Mouse (Mus musculus) MEL (cell line): ENCODE data around the gene Rhoh. TPM values are rescaled to one million over a fixed set of nuclear protein-coding genes. Genes with fewer than 3 reads are reported as not detected.

Experiments
- DNase-seq: peaks from one replicate; pipeline ENCODE4 v3.0.0; 2011; ENCODE audit warnings: low read depth, low spot score
- H3K27ac ChIP-seq: 2 replicates; pipeline ENCODE4 v1.5.1; 2012; ENCODE audit warnings: low read depth, mild to moderate bottlenecking, control low read depth, low read length, moderate library complexity; ENCODE audit not compliant: control insufficient read depth
- H3K27me3 ChIP-seq, 2 experiments: fragments of 150-350 bp in 1 of 2; sonication (generic) in 1 of 2; 2 replicates each; pipeline ENCODE4 v1.6.1; 2012; ENCODE audit warnings: low read length in 2 of 2, mild to moderate bottlenecking in 2 of 2, improper control_type of control experiment in 1 of 2, moderate library complexity in 1 of 2; ENCODE audit not compliant: insufficient read depth in 2 of 2, control insufficient read depth in 1 of 2
- H3K36me3 ChIP-seq, 2 experiments: 2 replicates each; pipeline ENCODE4 v1.6.1; 2012 to 2014; ENCODE audit warnings: low read length in 2 of 2, improper control_type of control experiment in 1 of 2, inconsistent platforms in 1 of 2, mild to moderate bottlenecking in 1 of 2; ENCODE audit not compliant: insufficient read depth in 2 of 2, control insufficient read depth in 1 of 2
- H3K4me1 ChIP-seq, 2 experiments: fragments of 150-350 bp in 1 of 2; sonication (generic) in 1 of 2; 2 replicates each; pipeline ENCODE4 v1.6.1; 2012; ENCODE audit warnings: low read length in 2 of 2, improper control_type of control experiment in 1 of 2, mild to moderate bottlenecking in 1 of 2; ENCODE audit not compliant: insufficient read depth in 2 of 2, control insufficient read depth in 1 of 2
- H3K4me3 ChIP-seq, 2 experiments: fragments of 150-350 bp in 1 of 2; sonication (generic) in 1 of 2; 2 replicates each; pipeline ENCODE4 v1.5.1; 2012; ENCODE audit warnings: low read depth in 2 of 2, low read length in 2 of 2, mild to moderate bottlenecking in 2 of 2, moderate library complexity in 2 of 2, control low read depth in 1 of 2, improper control_type of control experiment in 1 of 2; ENCODE audit not compliant: control insufficient read depth in 1 of 2, insufficient read depth in 1 of 2
- H3K79me2 ChIP-seq: 2 replicates; pipeline ENCODE4 v1.6.1; 2012; ENCODE audit warnings: mild to moderate bottlenecking, low read length, moderate library complexity; ENCODE audit not compliant: control insufficient read depth, poor library complexity, insufficient read depth
- H3K9ac ChIP-seq: 2 replicates; pipeline ENCODE4 v1.6.1; 2012; ENCODE audit warnings: low read depth, mild to moderate bottlenecking, control low read depth, low read length, moderate library complexity; ENCODE audit not compliant: control insufficient read depth, poor library complexity, severe bottlenecking
- H3K9me3 ChIP-seq: fragments of 150-350 bp; sonication (generic); replicated peaks from 2 replicates; pipeline ENCODE4 v1.6.1; 2012; ENCODE audit warnings: mild to moderate bottlenecking, low read length, improper control_type of control experiment, moderate library complexity; ENCODE audit not compliant: insufficient read depth
- BHLHE40 ChIP-seq: IDR thresholded peaks from 2 replicates; pipeline ENCODE4 v1.6.1; 2012; ENCODE audit warnings: low read depth, mild to moderate bottlenecking, inconsistent platforms, low read length, improper control_type of control experiment, borderline replicate concordance
- CHD2 ChIP-seq: IDR thresholded peaks from 2 replicates; pipeline ENCODE4 v1.6.1; 2011; ENCODE audit warnings: low read length, improper control_type of control experiment
- CTCF ChIP-seq, 3 experiments: IDR thresholded peaks in 2 of 3; conservative IDR thresholded peaks in 1 of 3; 2 replicates each; pipeline ENCODE4 v1.5.1; 2011 to 2012; ENCODE audit warnings: low read length in 3 of 3, low read depth in 2 of 3, mild to moderate bottlenecking in 2 of 3, improper control_type of control experiment in 1 of 3, inconsistent platforms in 1 of 3, mixed read lengths in 1 of 3, moderate library complexity in 1 of 3; ENCODE audit not compliant: control insufficient read depth in 1 of 3, insufficient read depth in 1 of 3, poor library complexity in 1 of 3, severe bottlenecking in 1 of 3
- E2F4 ChIP-seq: IDR thresholded peaks from 2 replicates; pipeline ENCODE4 v1.6.1; 2011; ENCODE audit warnings: low read depth, low read length, improper control_type of control experiment, borderline replicate concordance
- ELF1 ChIP-seq: IDR thresholded peaks from 2 replicates; pipeline ENCODE4 v1.6.1; 2014; ENCODE audit warnings: low read depth, mild to moderate bottlenecking, inconsistent platforms, low read length, improper control_type of control experiment, moderate library complexity
- EP300 ChIP-seq, 2 experiments: IDR thresholded peaks; 2 replicates each; pipeline ENCODE4 v1.6.1; 2011; ENCODE audit warnings: improper control_type of control experiment in 2 of 2, low read length in 2 of 2, low read depth in 1 of 2, mild to moderate bottlenecking in 1 of 2
- ETS1 ChIP-seq: IDR thresholded peaks from 2 replicates; pipeline ENCODE4 v1.6.1; 2012; ENCODE audit warnings: low read depth, mild to moderate bottlenecking, inconsistent platforms, low read length, improper control_type of control experiment, moderate library complexity
- GABPA ChIP-seq: IDR thresholded peaks from 2 replicates; pipeline ENCODE4 v1.6.1; 2012; ENCODE audit warnings: low read depth, mild to moderate bottlenecking, inconsistent platforms, low read length, improper control_type of control experiment, moderate library complexity
- GATA1 ChIP-seq: IDR thresholded peaks from 2 replicates; pipeline ENCODE4 v1.6.1; 2011; ENCODE audit warnings: low read depth, low read length, improper control_type of control experiment
- HCFC1 ChIP-seq: IDR thresholded peaks from 2 replicates; pipeline ENCODE4 v1.6.1; 2012; ENCODE audit warnings: low read depth, mild to moderate bottlenecking, inconsistent platforms, low read length, improper control_type of control experiment, moderate library complexity
- JUND ChIP-seq: IDR thresholded peaks from 2 replicates; pipeline ENCODE4 v1.6.1; 2011; ENCODE audit warnings: low read depth, mild to moderate bottlenecking, improper control_type of control experiment, low read length
- KAT2A ChIP-seq: conservative IDR thresholded peaks from 2 replicates; pipeline ENCODE4 v1.6.1; 2012; ENCODE audit warnings: low read depth, low read length, improper control_type of control experiment, inconsistent platforms
- MAX ChIP-seq: IDR thresholded peaks from 2 replicates; pipeline ENCODE4 v1.6.1; 2011; ENCODE audit warnings: low read length, improper control_type of control experiment
- MAZ ChIP-seq: IDR thresholded peaks from 2 replicates; pipeline ENCODE4 v1.6.1; 2012; ENCODE audit warnings: low read depth, mild to moderate bottlenecking, inconsistent platforms, low read length, improper control_type of control experiment
- MEF2A ChIP-seq: IDR thresholded peaks from 2 replicates; pipeline ENCODE4 v1.6.1; 2014; ENCODE audit warnings: low read depth, mild to moderate bottlenecking, inconsistent platforms, low read length, improper control_type of control experiment; ENCODE audit not compliant: poor library complexity, insufficient replicate concordance, severe bottlenecking; ENCODE audit errors: extremely low read depth
- MYB ChIP-seq: IDR thresholded peaks from 2 replicates; pipeline ENCODE4 v1.6.1; 2011; ENCODE audit warnings: mild to moderate bottlenecking, low read depth, low read length, improper control_type of control experiment
- MYC ChIP-seq: IDR thresholded peaks from 2 replicates; pipeline ENCODE4 v1.6.1; 2011; ENCODE audit warnings: low read depth, mild to moderate bottlenecking, low read length, improper control_type of control experiment, moderate library complexity
- NELFE ChIP-seq: IDR thresholded peaks from 2 replicates; pipeline ENCODE4 v1.6.1; 2011; ENCODE audit warnings: low read depth, low read length, improper control_type of control experiment
- NRF1 ChIP-seq: IDR thresholded peaks from 2 replicates; pipeline ENCODE4 v1.6.1; 2014; ENCODE audit warnings: low read depth, mild to moderate bottlenecking, inconsistent platforms, low read length, improper control_type of control experiment, moderate library complexity; ENCODE audit not compliant: poor library complexity, insufficient read depth, severe bottlenecking
- POLR2AphosphoS2 ChIP-seq: IDR thresholded peaks from 2 replicates; pipeline ENCODE4 v1.6.1; 2011; ENCODE audit warnings: low read length, improper control_type of control experiment
- POLR2AphosphoS5 ChIP-seq: IDR thresholded peaks from 2 replicates; pipeline ENCODE4 v1.6.1; 2012; ENCODE audit warnings: low read depth, borderline replicate concordance, mild to moderate bottlenecking, inconsistent platforms, low read length, moderate library complexity, mixed read lengths
- RAD21 ChIP-seq: IDR thresholded peaks from 2 replicates; pipeline ENCODE4 v1.6.1; 2011; ENCODE audit warnings: mild to moderate bottlenecking, low read depth, low read length, improper control_type of control experiment
- RCOR1 ChIP-seq: IDR thresholded peaks from 2 replicates; pipeline ENCODE4 v1.6.1; 2012; ENCODE audit warnings: low read depth, mild to moderate bottlenecking, inconsistent platforms, low read length, improper control_type of control experiment
- SIN3A ChIP-seq: IDR thresholded peaks from 2 replicates; pipeline ENCODE4 v1.6.1; 2012; ENCODE audit warnings: low read length, improper control_type of control experiment, inconsistent platforms
- SMC3 ChIP-seq: IDR thresholded peaks from 2 replicates; pipeline ENCODE4 v1.6.1; 2011; ENCODE audit warnings: low read depth, low read length, improper control_type of control experiment
- TAL1 ChIP-seq: IDR thresholded peaks from 2 replicates; pipeline ENCODE4 v1.6.1; 2012; ENCODE audit warnings: mild to moderate bottlenecking, inconsistent platforms, low read length, moderate library complexity, mixed read lengths
- TBP ChIP-seq: IDR thresholded peaks from 2 replicates; pipeline ENCODE4 v1.8.0; 2011; ENCODE audit warnings: low read depth, low read length, improper control_type of control experiment
- TCF12 ChIP-seq: IDR thresholded peaks from 2 replicates; pipeline ENCODE4 v1.6.1; 2014; ENCODE audit warnings: low read depth, mild to moderate bottlenecking, inconsistent platforms, low read length, improper control_type of control experiment, moderate library complexity
- USF1 ChIP-seq: IDR thresholded peaks from 2 replicates; pipeline ENCODE4 v1.6.1; 2014; ENCODE audit warnings: low read depth, mild to moderate bottlenecking, inconsistent platforms, low read length, improper control_type of control experiment, moderate library complexity
- ZKSCAN1 ChIP-seq: IDR thresholded peaks from 2 replicates; pipeline ENCODE4 v1.6.1; 2012; ENCODE audit warnings: low read depth, mild to moderate bottlenecking, inconsistent platforms, low read length, improper control_type of control experiment, moderate library complexity
- ZMIZ1 ChIP-seq: IDR thresholded peaks from 2 replicates; pipeline ENCODE4 v1.6.1; 2012; ENCODE audit warnings: low read depth, mild to moderate bottlenecking, inconsistent platforms, low read length, improper control_type of control experiment, moderate library complexity
- ZNF384 ChIP-seq: IDR thresholded peaks from 2 replicates; pipeline ENCODE4 v1.6.1; 2012; ENCODE audit warnings: low read depth, mild to moderate bottlenecking, inconsistent platforms, low read length, improper control_type of control experiment
- polyA plus RNA-seq, 2 experiments: library from polyadenylated mRNA; stranded (reverse) in 1 of 2; unstranded in 1 of 2; fragments of >175 nt in 1 of 2; fragments of >200 nt in 1 of 2; gene quantifications; 2 replicates each; pipeline versions ENCODE4 v1.2.1 to v1.2.4; 2012; ENCODE audit warnings: low replicate concordance in 2 of 2, low read depth in 1 of 2; ENCODE audit not compliant: insufficient read length in 2 of 2, insufficient read depth in 1 of 2, missing spikeins in 1 of 2
- total RNA-seq: library from RNA; depleted of rRNA; stranded (reverse); fragments of 300-350 nt; gene quantifications from 2 replicates; pipeline ENCODE4 v1.2.3, GENCODE M21; 2012

Rhoh gene
- total and polyA plus RNA-seq, 3 experiments, result 0.15 to 0.31 TPM; not detected in 1

- TF ChIP-seq POLR2AphosphoS2 (peak; percentile 69; the same call in 1 of the 2 replicates), MYC (peak; percentile 54; the same call in 1 of the 2 replicates)
- TF ChIP-seq, all 39 proteins: peak for 18
Measured at GRCm38 (mm10) chr5:65900862-65901265, 39.9 kb downstream of the Rhoh start (continued).

GRCm38 (mm10) chr5:65901868-65902418 lies 40.9 kb downstream of the Rhoh start:
- Histone ChIP-seq H3K36me3 (peaks cover 0 to 44% of the 10 kb centered on the region in 2 experiments; a peak in 2 of 4 replicates), H3K9ac (peak overlapping the region; percentile 54), H3K4me3 (0 out of 4 replicates have a peak overlapping the region, but pooled peaks of 1 of the 2 experiments have one; percentile 4), H3K9me3 (no peaks in the 10 kb centered on the region), H3K79me2 (peaks cover 10% of the 10 kb centered on the region), H3K4me1 (peaks cover 28 to 41% of the 10 kb centered on the region in 2 experiments), H3K27ac (peak overlapping the region; percentile 98), H3K27me3 (no peaks in the 10 kb centered on the region)
- TF ChIP-seq MEF2A (no peak), POLR2AphosphoS2 (no peak), CHD2 (no peak), GATA1 (peak; percentile 70; the same call in 1 of the 2 replicates), ZNF384 (no peak), POLR2AphosphoS5 (no peak), ETS1 (peak; percentile 69; the same call in 1 of the 2 replicates), RAD21 (no peak), MAX (no peak), MAZ (no peak), GABPA (no peak), MYC (0 out of 2 replicates have a peak, but pooled peaks have one; percentile 17), EP300 (IDR thresholded peaks at IDR 0.05; ENCODE audit: low read depth in 1 of 2, low read length in 2 of 2) (peak; percentile 62 to 83; a peak in 3 of 4 replicates), RCOR1 (peak; percentile 58; the same call in 1 of the 2 replicates), E2F4 (no peak), NRF1 (no peak), ZMIZ1 (no peak), MYB (peak; percentile 36; the same call in 1 of the 2 replicates), TBP (peak; percentile 19; the same call in 1 of the 2 replicates), ZKSCAN1 (no peak), NELFE (peak; percentile 34; the same call in 1 of the 2 replicates), TCF12 (peak; percentile 69; the same call in 1 of the 2 replicates), SMC3 (no peak), TAL1 (peak; percentile 41), USF1 (no peak), HCFC1 (no peak), CTCF (IDR thresholded peaks at IDR 0.05 in 2 of 3, conservative IDR thresholded peaks at IDR 0.05 in 1 of 3; ENCODE audit: control insufficient read depth in 1 of 3, insufficient read depth in 1 of 3, low read depth in 2 of 3, low read length in 3 of 3, poor library complexity in 1 of 3, severe bottlenecking in 1 of 3) (no peak), KAT2A (no peak), JUND (no peak), ELF1 (0 out of 2 replicates have a peak, but pooled peaks have one; percentile 25), SIN3A (peak; percentile 59; the same call in 1 of the 2 replicates), BHLHE40 (peak; percentile 32; the same call in 1 of the 2 replicates)
- peak; percentile 70 for DNase-seq
